Mouse (Mus musculus): Measurements from ENCODE around the gene Slc25a22.

GRCm38 (mm10) chr7:141464603-141465201, 27.0 kb upstream of the Slc25a22 start:
- TF ChIP-seq CTCF (IDR thresholded peaks at IDR 0.05; ENCODE audit: low read depth) (no peak), EP300 (IDR thresholded peaks at IDR 0.05; ENCODE audit: low read depth) (no peak)

All from liver, embryonic 14.5 days (tissue).